Mouse (Mus musculus) T-helper 1 cell (primary cell): Measurements from ENCODE around the gene Hacd3.
"Not testable (repeated sequence)": the region's sequence is repeated elsewhere in the genome, so short reads cannot be mapped to it uniquely, and the experiment has no call there.

Experiments
- in situ Hi-C: fragments of 300-600 bp; cut with MboI, MseI; formaldehyde crosslinking; loops from one replicate; pipeline ENCODE4 v1.15.1; 2025; ENCODE audit warnings: high pct_unique_total_duplicates

The Hacd3 gene

DNA sequence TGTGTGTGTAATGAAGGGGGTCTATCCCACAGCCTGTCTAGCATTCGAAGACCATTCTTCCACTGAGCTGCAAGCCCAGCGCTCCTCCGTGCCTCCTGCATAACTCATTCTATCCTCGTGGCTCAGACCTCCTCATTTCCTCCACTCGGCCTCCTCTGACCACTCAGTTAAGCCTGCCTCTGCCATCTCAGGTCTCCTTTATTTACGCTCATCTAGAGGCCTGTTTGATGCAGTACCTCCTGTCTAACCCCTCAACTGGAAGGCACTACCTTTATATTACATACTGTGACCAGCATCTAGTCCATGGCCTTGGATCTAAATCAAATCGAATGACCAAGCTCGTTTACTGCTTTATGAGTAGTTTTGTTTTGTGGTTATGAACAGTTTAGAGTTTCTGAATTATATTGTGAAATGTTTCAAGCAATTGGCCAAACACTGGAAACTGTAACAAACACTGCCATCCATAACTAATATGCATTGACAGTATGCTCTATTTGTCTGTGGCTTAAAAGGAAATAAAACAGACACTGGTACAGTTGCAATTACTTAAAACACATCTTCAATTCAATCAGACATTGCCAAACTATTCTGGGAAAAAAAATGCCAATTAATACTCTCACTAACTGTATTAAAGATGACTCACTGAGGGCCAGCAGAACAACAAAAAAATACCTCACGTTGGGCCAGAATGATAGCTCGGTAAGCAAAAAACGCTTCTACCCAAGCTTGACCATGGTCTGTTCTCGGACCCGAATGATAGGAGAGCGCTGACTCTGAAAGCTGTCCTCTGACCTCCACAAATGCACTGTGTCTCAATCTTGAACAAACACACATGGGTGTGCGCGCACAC lies 4.3 kb downstream of the Hacd3 start:
- in situ Hi-C loops: no loop called here

DNA sequence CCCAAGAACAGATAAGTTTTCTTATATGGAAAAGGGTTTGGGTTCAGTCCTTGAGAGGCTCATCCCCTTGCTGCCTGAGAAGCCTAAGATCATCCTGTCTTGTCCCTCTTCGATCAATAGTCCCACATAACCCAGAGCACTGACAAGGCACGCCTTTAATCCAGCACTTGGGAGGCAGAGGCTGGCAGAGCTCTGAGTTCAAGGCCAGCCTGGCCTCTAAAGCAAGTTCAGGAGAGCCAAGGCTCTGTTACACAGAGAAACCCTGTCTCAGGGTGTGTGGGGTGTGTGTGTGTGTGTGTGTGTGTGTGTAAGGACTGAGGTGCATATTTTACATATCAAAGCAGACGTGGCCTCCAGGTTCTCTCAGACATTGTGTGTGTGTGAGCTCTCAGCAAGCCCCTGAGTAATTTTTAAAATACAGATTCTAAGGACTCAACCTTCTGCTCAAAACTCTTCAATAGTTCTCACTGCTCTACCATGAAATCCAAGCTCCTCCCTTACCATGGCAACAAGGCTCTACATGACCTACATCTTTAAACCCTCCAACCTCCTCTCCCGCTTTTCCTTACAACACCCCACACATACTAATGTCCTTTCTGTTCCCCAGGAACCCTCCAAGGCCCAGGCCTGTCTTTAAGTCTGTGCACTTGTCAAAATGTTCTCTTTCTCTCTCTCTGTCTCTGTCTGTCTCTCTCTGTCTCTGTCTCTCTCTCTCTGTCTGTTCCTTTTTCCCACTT lies 5.1 kb downstream of the Hacd3 start:
- in situ Hi-C loops: no loop called here

DNA sequence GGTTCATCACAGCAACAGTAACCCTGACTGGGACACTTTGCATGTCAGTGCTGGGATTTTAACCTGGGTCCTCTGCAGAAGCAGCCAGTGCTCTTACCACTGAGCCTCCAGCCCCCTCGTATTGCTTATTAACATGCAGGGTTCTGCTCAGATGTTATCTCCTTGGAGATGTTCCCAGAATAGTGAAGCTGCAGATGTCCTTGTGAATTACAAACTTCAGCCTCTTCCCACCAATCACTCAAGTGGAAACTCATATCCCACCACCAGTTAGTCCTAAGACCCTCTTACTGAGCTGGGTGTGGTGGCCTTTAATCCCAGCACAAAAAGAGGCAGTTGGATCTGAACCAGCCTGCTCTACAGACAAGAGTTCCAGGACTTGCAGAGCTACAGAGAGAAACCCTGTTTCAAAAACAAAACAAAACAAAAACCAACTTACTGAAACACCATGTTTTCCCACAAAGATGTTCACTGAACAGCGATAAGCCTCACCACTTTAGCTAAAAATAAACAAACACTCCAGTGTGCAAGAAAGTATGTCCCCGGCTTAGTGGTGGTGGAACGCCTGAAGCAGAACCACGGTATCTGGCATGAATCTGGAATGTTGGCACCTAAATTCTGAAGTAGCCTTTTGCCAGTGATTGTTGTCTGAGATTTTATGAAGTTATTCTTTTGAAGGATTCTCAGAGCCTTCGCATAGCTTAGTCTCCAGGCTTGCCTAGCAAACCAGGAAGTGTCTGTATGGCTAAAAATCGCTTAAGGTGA lies 5.9 kb downstream of the Hacd3 start:
- in situ Hi-C loops: no loop called here

DNA sequence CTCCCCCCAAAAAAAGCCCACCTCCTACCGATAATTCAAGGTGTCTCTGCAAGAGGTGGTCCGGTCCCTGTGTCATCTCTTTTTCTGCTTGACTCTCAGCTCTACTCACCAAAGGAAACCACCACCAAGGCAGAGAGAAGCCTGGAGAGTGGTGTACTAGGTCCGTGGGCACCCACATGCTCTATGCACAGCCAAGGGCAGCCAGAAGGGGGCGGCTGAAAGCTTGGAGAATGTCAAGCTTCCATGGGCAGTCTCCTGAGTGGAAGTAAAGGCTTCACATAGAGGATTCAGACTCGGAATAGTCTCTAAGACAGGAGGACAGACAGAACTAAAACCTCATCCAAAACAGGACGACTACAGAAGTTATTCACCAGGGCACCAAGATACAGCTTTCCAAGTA lies 10.2 kb downstream of the Hacd3 start:
- in situ Hi-C loops: no loop called here

DNA sequence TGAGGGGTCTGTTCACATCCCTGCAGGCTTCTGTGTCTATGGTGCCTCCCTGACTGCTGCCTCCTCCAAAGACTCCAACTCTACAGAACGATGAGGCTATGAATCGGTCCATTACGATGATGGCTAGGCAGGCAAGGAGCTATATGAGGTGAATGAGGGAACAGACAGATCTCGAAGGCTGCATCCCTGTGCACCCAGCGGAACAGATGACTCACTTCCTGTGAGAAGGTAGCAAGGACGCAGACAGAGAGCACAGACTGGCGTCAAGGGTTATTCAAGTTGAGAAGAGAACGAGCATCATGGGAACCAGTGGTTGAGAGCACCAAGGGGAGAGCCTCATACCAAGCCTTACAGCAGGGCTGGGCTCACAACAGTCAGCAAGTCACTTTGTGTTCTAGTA lies 10.9 kb downstream of the Hacd3 start:
- in situ Hi-C loops: no loop called here

DNA sequence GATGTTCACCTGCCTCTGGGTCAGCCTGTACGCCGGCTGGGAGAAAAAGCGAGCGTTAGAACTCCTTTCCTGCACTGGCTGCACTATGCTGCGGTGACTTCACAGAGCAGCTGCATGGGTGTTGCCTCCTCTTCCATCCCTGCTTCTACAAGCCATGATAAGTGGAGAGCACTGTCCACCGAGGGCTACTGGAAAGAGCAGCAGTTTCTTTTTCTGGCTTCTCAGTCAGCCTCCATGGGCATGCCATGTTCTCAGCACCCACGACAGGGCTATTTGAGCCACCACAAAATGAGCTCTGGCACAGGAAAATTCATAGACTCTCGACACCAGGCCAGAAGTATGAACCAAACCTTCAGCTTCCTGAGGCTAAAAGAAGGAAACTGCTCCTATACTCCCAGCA lies 15.8 kb downstream of the Hacd3 start:
- in situ Hi-C loops: no loop called here

DNA sequence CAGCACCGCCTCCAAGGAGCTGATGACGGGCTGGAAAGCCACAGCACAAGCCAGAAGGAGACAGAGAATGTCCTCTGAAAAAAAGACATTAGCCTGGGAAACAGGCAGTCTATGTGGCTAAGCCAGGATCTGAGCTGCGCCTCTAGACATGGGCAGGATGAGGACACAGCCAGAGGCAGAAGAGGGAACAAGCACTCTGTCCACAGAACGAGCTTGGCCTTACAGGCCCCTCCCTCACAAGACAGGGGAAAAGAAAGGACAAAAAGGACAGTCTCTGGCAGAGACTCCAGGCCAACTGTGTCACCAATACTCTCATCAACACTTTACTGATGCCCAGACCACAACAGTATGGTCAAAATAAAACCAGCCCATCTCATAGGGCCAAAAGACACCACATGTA lies 20.0 kb downstream of the Hacd3 start:
- in situ Hi-C loops: no loop called here

DNA sequence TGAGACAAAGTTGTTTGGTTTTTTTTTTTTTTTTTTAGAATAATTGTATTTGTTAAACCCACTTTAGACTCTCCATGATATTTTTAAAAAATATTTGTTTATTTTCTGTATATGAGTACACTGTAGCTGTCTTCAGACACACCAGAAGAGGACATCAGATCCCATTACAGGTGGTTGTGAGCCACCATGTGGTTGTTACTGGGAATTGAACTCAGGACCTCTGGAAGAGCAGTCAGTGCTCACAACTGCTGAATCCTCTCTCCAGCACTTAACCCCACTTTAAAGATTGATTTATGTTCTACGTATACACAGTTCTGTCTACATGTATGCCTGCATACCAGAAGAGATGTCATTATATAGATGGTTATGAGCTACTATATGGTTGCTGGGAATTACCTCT lies 26.0 kb downstream of the Hacd3 start:
- in situ Hi-C loops: not testable (repeated sequence)

DNA sequence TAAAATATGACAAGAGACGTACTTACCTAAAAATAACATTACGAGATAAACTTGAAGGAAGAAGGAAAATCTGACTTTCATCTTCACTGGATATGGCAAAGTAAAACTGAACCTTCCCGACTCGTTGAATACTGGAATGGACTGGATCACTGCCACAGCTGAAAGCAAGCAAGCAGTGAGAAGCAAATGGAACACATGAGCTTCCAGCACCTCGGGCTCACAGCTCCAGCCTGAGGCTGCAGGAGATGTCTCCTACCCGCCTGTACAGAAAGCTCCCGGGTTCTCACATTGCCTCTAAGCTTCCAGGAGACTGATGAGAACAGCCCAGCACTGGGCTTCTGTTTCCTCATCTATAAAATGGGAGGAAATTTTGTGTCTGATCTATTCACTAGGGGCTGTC lies 31.2 kb downstream of the Hacd3 start:
- in situ Hi-C loops: no loop called here

DNA sequence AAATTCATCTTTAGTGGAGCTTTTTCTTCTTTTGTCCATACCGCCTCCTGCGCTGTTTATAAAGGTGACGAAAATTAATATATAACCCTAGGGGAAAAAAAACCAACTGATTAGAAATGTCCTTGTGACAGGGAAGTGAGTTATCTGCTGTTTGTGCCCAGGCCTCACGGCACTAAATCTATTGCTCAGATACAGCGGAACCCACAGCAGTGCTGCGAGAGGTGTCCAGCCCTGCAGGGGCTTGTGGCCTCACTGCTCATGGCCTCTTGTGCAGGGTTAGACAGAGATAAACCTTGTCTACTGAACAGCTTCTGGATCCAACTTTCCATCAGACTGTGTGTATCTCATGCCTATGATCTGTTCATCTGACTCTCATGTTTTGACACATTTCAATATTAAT lies 33.0 kb downstream of the Hacd3 start:
- in situ Hi-C loops: no loop called here

DNA sequence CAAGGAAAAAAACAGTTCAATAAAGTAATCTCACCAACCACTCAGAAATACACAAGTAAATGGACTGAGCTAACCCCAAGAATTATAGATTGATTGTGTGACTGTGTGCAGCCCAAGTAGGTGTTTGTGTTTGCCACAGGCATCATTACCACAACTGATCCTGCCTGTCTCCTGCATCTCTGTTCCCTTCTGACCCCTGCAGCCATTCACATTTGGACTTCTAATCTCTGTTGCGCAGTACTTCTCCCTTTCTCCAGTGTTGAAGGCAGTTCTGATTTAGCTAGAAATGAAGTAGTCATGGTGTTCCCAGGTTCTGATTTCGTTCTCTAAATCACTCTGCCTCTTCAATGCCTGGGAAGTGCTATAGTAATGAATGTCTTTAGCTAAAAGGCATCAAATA lies 33.8 kb downstream of the Hacd3 start:
- in situ Hi-C loops: no loop called here

DNA sequence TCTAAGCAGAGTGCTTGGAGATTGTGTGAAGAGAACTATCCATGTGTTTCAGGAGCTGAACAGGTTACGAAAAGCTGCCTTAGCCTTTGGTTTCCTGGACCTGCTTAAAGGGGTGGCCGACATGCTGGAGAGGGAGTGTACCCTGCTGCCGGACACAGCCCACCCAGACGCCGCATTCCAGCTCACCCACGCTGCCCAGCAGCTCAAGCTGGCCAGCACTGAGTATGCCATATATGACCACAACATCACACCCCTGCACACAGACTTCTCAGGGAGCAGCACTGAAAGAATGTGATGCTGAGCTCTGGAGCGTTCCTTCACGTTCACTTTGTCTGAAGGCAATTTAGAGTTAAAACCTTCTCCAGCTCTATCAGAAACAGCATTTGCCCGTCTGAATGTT lies 35.7 kb downstream of the Hacd3 start:
- in situ Hi-C loops: no loop called here

DNA sequence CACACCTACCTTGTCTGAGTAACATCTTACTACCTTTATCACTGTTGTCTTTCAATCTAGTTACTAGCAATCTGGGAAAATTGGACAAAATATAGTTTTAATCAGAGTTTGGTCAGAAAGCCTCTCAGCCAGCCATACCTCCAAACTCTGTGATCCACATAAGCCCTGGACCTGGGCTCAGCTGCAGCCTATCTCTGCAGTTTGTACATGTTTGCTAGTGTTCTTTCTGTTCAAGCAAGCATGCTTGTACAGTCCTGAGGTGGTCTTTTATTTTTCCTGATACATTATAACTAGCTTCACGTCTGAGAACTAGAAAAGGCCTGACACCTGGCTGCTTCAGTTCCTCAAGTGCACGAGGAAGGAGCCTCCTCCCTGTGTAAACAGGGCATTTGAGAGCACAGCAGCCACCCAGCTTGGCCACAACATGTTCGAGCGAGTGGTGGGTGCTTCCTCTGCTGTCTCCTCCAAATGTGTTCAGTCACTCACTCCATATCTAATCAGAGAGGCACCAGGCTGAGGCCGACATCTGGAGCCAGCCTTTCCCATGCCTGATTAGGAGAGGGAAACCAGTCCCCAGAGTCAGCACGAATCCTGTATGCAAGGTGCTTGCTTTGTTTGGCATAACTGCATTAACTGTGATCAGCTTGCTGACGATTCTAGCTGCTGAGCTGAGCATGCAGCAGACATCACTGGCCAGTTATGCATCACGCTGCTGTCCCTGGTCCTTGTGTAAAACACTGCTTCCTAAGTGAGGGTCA lies 36.3 kb downstream of the Hacd3 start:
- in situ Hi-C loops: no loop called here

DNA sequence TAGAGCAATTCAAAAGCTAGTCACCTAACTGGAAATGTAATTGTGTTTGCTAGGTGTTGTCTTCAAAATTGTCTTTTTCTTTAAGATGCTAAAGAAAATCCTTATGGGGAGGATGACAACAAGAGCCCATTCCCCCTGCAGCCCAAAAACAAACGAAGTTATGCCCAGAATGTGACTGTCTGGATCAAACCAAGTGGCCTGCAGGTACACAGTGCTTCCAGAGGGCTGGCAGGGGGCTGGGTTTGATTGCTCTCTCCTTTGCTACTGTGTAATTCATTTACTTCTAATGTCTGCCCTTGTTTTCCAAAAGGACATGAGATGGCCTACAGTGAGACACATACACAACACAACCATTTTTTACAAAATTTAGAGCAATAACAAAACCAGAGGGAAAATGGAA lies 39.6 kb downstream of the Hacd3 start:
- in situ Hi-C loops: no loop called here

DNA sequence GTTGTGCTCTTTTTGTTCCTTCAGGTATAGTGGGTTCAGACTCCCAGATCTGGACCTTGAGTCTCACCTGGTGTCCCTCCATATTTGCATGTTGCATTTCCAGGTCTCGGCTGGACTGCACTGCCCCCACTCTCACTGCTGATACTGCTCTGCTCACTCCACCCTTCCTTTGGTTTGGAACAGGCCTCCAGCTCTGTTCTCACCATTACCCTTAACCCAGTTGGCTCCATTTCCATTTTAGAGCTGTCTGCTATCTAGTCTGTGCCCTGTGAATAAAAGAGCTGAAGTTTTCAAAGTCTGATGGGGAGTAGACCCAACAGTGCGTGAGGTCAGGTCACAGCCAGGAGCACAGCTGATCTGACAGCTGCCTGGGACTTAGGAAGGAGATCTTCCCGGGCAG lies 40.9 kb downstream of the Hacd3 start:
- in situ Hi-C loops: no loop called here

DNA sequence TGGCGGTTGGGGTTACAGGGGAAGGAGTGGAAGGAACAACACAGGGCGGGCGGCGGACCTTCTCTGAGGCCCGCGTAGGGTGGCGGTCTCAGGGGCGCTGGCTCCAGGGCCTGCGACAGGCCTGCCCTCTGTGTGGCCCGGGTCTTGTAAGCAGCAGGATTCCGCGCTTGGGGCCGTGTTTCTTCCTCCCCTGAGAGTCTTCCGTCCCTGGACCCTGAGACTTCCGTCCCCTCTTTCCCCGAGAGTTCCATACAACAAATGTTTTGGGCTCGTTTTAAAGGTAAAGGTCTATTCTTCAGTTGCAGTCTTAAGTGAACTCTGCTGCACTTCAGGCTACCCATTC lies 60.5 kb downstream of the Hacd3 start:
- in situ Hi-C loops: no loop called here

DNA sequence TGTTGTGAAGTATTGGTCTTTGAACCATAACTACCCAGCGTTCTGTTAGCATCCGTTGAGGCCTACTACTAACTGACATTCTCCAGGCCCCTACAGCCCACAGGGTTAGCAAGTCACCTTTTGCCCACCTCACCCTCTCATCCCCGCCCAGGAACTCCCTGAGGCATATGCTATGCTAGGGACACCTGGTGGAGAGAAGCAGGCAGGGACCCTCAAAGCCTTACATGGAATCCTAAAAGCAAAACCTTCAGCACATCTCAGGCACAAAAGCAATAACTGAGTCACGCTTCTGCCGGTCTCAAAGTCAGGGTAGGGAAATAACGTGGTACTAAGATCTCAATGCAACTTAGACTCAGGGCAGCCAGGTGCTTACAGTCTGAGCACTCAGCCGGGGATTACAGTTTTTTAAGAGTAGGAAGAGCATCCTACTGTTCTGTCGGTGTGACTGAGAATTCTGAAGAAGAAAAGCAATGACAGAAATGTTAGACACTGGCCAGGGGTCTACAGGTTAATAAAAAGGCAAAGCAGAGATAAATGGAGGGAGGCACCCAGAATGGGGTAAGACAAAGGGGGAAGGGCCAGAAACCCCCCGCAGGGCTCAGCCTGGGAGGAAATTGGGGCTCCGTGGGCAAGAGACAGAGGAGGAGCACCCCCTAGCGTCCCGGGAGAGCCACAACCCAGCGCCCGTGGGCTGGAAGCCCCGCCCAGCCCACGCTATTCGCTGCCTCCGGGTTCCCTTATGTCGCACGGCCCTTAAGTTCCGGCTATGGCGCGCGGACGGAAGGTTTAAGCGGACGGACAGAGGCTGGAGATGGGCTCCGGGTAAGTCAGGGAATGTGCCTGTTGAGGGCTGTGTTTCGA lies 61.1 kb downstream of the Hacd3 start, which contains the start of gene Ints14:
TSS of gene Ints14 (plus strand) at position 789 of the 861 bp plus-strand sequence.
- in situ Hi-C loops: no loop called here

DNA sequence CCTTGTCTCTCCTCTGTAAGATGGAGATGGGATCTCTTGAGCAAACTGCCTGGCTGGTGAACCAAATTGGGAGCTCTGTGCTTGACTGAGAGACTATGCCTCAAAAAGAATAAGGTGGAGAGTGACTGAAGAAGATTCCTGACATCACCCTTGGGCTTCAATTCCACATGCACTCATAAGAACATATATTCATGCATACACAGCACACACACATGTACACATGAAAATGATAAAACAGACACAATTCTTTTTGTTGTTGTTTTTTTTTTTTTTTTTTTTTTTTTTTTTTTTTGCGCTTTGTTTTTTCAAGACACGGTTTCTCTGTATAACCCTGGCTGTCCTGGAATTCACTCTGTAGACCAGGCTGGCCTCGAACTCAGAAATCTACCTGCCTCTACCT lies 64.2 kb downstream of the Hacd3 start:
- in situ Hi-C loops: no loop called here

DNA sequence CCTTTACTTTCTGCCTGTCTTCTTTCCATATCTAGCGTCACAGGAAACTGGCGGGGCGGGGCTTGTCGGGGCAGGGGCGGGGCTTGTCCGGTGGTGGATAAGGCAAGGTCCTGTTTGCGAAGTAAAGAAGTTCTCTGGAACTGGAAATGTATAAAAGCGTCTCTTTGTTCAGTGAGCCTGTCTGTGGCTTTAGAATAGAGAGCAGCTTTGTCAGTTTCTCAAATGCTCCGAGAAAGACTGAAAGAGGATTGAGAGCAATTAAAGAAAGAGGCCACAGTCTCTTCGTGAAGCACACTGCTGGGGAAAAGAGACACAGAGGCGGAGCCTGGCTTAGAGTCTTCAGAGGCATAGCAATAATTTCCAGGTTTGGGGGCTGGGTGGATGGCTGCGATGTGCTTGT lies 65.2 kb downstream of the Hacd3 start:
- in situ Hi-C loops: no loop called here

DNA sequence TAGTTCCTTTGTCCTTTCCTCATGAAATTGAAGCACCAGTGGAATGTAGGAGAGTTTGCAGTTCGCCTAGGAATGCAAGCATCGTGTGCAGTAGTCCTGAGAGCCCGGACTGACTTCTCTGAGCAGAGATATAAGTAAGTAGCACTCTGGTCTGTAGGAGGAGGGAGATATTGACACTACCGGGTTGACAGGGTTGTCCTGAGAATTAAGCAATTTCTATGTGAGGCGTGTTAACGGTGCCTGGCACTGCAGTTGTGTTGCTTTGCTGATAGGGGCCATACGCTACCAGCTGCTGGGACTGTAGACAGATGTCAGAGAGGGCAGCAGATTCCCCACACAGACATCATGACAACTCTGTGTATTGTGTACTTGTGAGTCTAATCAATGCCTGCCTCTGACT lies 68.3 kb downstream of the Hacd3 start:
- in situ Hi-C loops: no loop called here

DNA sequence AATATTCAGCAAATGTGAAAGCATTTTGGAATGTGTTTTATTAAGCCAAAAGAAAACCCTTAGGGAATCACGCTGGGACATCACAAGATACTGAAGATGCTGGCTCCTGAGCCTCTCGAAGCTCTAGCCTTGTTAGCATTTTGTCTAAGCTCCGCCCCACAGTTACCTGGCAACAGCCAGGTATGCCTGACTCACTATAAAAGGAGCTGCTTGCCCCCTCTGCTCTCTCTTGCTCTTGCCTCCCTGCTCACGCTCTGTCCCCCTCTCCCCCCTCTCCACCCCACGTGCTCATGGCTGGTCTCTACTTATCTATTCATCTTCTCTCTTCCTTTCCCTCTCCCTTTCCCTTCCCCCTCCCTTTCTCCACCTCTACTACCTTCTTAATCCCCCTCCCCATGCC lies 69.4 kb downstream of the Hacd3 start:
- in situ Hi-C loops: no loop called here
